Comparison of ENCODE assay signal across 8 mouse cellular contexts in the genomic region with DNA sequence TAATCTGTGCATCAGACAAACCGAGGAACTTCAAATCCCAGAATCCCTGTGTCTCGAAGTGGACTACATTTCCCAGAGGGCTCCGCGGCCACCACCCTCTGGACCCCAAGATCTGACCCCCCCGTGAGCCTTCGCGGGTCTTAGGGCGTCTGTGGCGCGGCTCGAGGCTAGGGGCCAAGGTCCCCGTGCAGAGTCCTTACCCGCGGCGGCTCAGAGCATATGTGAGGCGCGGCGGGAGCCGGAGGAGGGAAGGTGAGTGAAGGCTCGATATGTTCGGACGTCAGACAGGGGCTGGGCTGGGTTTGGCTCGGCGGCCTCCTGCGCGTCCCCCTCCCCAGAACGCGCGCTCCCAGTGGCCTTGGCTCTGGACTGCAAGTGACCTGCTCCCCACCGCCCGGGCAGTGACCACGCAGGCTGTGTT. TPM values are rescaled to one million over a fixed set of nuclear protein-coding genes. Genes with fewer than 3 reads are reported as not detected.
DNase-seq lines count a peak whose midpoint lies in the region; ATAC-seq lines count a peak whose summit lies in the region.

A gene (plus strand): TSS at position 107 of the 421 bp plus-strand sequence.

- peak; percentile 92 for ATAC-seq in embryonic facial prominence, embryonic 14.5 days (ENCODE audit: low read depth)
- ATAC-seq in limb, embryonic 11.5 days (ENCODE audit: insufficient number of reproducible peaks, low FRiP score, low TSS enrichment, low read depth), result peak; percentile 87
- peak; percentile 95 for ATAC-seq in midbrain, embryonic 15.5 days (replicated peaks)

- DNase-seq in urinary bladder, adult 18-20 months (ENCODE audit: low spot score in 2 of 2), result peak; percentile 36 to 50
- DNase-seq in urinary bladder, postnatal 10 days (ENCODE audit: low spot score), result no peak
- DNase-seq in embryonic facial prominence, embryonic 14.5 days (ENCODE audit: low spot score), result peak; percentile 88
- peak; percentile 41 to 64 for DNase-seq in heart, adult 9 months (ENCODE audit: low spot score in 2 of 2)
- DNase-seq in kidney, adult 9 months, result peak; percentile 81
- peak; percentile 89 for DNase-seq in limb, embryonic 11.5 days (ENCODE audit: low spot score)
- peak; percentile 76 for DNase-seq in telencephalon, adult 2 months (ENCODE audit: low read depth, low spot score)

- under 1% methylated on average over 29 of the region's 32 CpGs for whole genome bisulfite sequencing in embryonic facial prominence, embryonic 14.5 days
- under 1% methylated on average over 24 of the region's 32 CpGs for whole genome bisulfite sequencing in limb, embryonic 11.5 days
- WGBS in midbrain, embryonic 15.5 days, result under 1% methylated on average over 32 of the region's 32 CpGs

- H3K4me3 ChIP-seq in embryonic facial prominence, embryonic 14.5 days (ENCODE audit: low read depth, low read length), result peak within 1 kb of the TSS; percentile 86
- H3K4me3 ChIP-seq in limb, embryonic 11.5 days (ENCODE audit: low read depth, low read length), result peak within 1 kb of the TSS; percentile 59
- peak within 1 kb of the TSS; percentile 85 for H3K4me3 ChIP-seq in midbrain, embryonic 15.5 days

- no peak within 1 kb of the TSS for H3K27ac ChIP-seq in embryonic facial prominence, embryonic 14.5 days (replicated peaks; ENCODE audit: low read depth, low read length)
- H3K27ac ChIP-seq in limb, embryonic 11.5 days (replicated peaks; ENCODE audit: low read depth, low read length), result no peak within 1 kb of the TSS
- peak within 1 kb of the TSS; percentile 80 for H3K27ac ChIP-seq in midbrain, embryonic 15.5 days

- peaks cover 6% of the 10 kb centered on the region; the same call in 1 of the 2 replicates for H3K36me3 ChIP-seq in embryonic facial prominence, embryonic 14.5 days (ENCODE audit: control insufficient read depth, insufficient read depth, low read length)
- H3K36me3 ChIP-seq in limb, embryonic 11.5 days (ENCODE audit: control insufficient read depth, insufficient read depth, low read length), result no peaks in the 10 kb centered on the region
- H3K36me3 ChIP-seq in midbrain, embryonic 15.5 days (replicated peaks), result peaks cover 5% of the 10 kb centered on the region; the same call in 1 of the 2 replicates

- H3K4me2 ChIP-seq in embryonic facial prominence, embryonic 14.5 days (ENCODE audit: low read depth, low read length), result peak within 1 kb of the TSS; percentile 86
- H3K4me2 ChIP-seq in limb, embryonic 11.5 days (ENCODE audit: low read depth, severe bottlenecking), result peak within 1 kb of the TSS; percentile 54
- H3K4me2 ChIP-seq in midbrain, embryonic 15.5 days, result peak within 1 kb of the TSS; percentile 77

- H3K9me3 ChIP-seq in embryonic facial prominence, embryonic 14.5 days (ENCODE audit: control insufficient read depth, low read length), result no peaks in the 10 kb centered on the region
- H3K9me3 ChIP-seq in limb, embryonic 11.5 days (ENCODE audit: control insufficient read depth, low read length), result no peaks in the 10 kb centered on the region
- H3K9me3 ChIP-seq in midbrain, embryonic 15.5 days, result no peaks in the 10 kb centered on the region

- no peaks in the 10 kb centered on the region for H3K27me3 ChIP-seq in embryonic facial prominence, embryonic 14.5 days (replicated peaks; ENCODE audit: control insufficient read depth, insufficient read depth, low read length)
- H3K27me3 ChIP-seq in limb, embryonic 11.5 days (ENCODE audit: control insufficient read depth, insufficient read depth, low read length), result no peaks in the 10 kb centered on the region
- no peaks in the 10 kb centered on the region for H3K27me3 ChIP-seq in midbrain, embryonic 15.5 days (replicated peaks)

- peak within 1 kb of the TSS; percentile 82 for H3K9ac ChIP-seq in embryonic facial prominence, embryonic 14.5 days (ENCODE audit: low read depth, low read length)
- H3K9ac ChIP-seq in limb, embryonic 11.5 days (ENCODE audit: low read length), result peak within 1 kb of the TSS; percentile 75
- peak within 1 kb of the TSS; percentile 90 for H3K9ac ChIP-seq in midbrain, embryonic 15.5 days

- H3K4me1 ChIP-seq in embryonic facial prominence, embryonic 14.5 days (ENCODE audit: control insufficient read depth, insufficient read depth, low read length), result 0 out of 2 replicates have a peak, but pooled peaks cover 3% of the 10 kb centered on the region
- H3K4me1 ChIP-seq in limb, embryonic 11.5 days (ENCODE audit: control insufficient read depth, insufficient read depth, low read length), result 0 out of 2 replicates have a peak, but pooled peaks cover 2% of the 10 kb centered on the region
- H3K4me1 ChIP-seq in midbrain, embryonic 15.5 days, result peaks cover 11% of the 10 kb centered on the region

RNA-seq across cellular contexts. Expression of the gene that starts here (rescaled TPM):
- polyA plus RNA-seq in embryonic facial prominence, embryonic 14.5 days (2014; fragmentation: Nextera tagmentation; extraction: Ambion mirVana), result 8.0 and 10.4 TPM in 2 replicates
- polyA plus RNA-seq in limb, embryonic 11.5 days (2014; fragmentation: Nextera tagmentation; extraction: Ambion mirVana), result 9.4 and 9.6 TPM in 2 replicates
- 14.8 and 15.1 TPM in 2 replicates for polyA plus RNA-seq in midbrain, embryonic 15.5 days (2015; fragmentation: Nextera tagmentation; extraction: Ambion mirVana)
